ENCODE assay signal across 8 mouse cellular contexts in the genomic region with DNA sequence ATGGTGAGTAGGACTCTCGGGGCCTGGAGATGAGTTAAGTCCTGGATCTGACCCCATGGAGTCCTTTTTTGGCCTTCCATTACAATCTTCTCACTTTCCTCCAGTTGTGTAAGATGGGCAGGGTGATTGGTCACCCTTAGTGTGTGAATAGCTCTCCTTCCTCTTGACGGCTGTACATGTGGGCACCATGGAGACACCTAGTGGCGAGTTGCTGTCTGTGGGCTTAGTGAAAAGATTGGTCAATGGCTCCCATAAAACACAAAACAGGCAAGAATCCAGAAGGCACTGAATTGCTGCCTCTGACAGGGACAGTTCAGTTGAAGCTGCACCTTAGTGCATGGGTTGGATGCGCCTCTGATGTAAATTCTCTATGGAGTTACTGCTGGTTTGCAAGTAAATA. TPM values are rescaled to one million over a fixed set of nuclear protein-coding genes. Genes with fewer than 3 reads are reported as not detected.
DNase-seq lines count a peak whose midpoint lies in the region; TF ChIP-seq lines count a peak whose summit lies in the region.

No protein-coding gene starts in this region.

- WGBS in cerebellum, adult 2 months, result 32% methylated on average over 4 of the region's 4 CpGs

- H3K4me3 ChIP-seq in MEL (ENCODE audit: control insufficient read depth in 1 of 2, insufficient read depth in 1 of 2, low read depth in 2 of 2, low read length in 2 of 2), result no peak overlapping the region
- H3K4me3 ChIP-seq in cerebellum, adult 2 months (replicated peaks; ENCODE audit: insufficient read depth, low read depth, low read length), result no peak overlapping the region

- peaks cover 10 to 15% of the 10 kb centered on the region in 2 experiments for H3K27me3 ChIP-seq in MEL (ENCODE audit: control insufficient read depth in 1 of 2, insufficient read depth in 2 of 2, low read length in 2 of 2)
- no peaks in the 10 kb centered on the region for H3K27me3 ChIP-seq in cerebellum, adult 2 months (ENCODE audit: control insufficient read depth, insufficient read depth, low read length)

- H3K36me3 ChIP-seq in MEL (ENCODE audit: control insufficient read depth in 1 of 2, insufficient read depth in 2 of 2, low read length in 2 of 2), result no peaks in the 10 kb centered on the region

- H3K79me2 ChIP-seq in MEL (ENCODE audit: control insufficient read depth, insufficient read depth, low read length, poor library complexity), result no peaks in the 10 kb centered on the region

- no peak for TF ChIP-seq POLR2A in MEL (IDR thresholded peaks at IDR 0.05; ENCODE audit: control insufficient read depth in 1 of 2, insufficient read depth in 1 of 2, low read depth in 1 of 2, low read length in 2 of 2, poor library complexity in 1 of 2)
- no peak for TF ChIP-seq POLR2A in cerebellum, adult 2 months (IDR thresholded peaks at IDR 0.05; ENCODE audit: borderline replicate concordance, insufficient read depth, low read length)

- TF ChIP-seq CTCF in MEL (IDR thresholded peaks at IDR 0.05 in 2 of 3, conservative IDR thresholded peaks at IDR 0.05 in 1 of 3; ENCODE audit: control insufficient read depth in 1 of 3, insufficient read depth in 1 of 3, low read depth in 2 of 3, low read length in 3 of 3, poor library complexity in 1 of 3, severe bottlenecking in 1 of 3), result peak; percentile 71 to 75 (median 72)
- TF ChIP-seq CTCF in cerebellum, adult 2 months (IDR thresholded peaks at IDR 0.05; ENCODE audit: borderline replicate concordance, insufficient read depth, low read depth, low read length), result peak; percentile 93

- peak; percentile 39 for TF ChIP-seq RAD21 in MEL (IDR thresholded peaks at IDR 0.05; ENCODE audit: low read depth, low read length)

- intact Hi-C loops in left cerebral cortex, postnatal 4 days (cut with DNase I), result loop anchor here (1.0 to 5.0 kb wide), 2 partner anchors 8 to 94 kb away; no protein-coding TSS in a partner anchor

- no peaks in the 10 kb centered on the region for H3K9me3 ChIP-seq in MEL (replicated peaks; ENCODE audit: insufficient read depth, low read length)

- H3K27ac ChIP-seq in MEL (ENCODE audit: control insufficient read depth, low read depth, low read length), result no peak overlapping the region
- H3K27ac ChIP-seq in cerebellum, adult 2 months (ENCODE audit: insufficient read depth, low read length), result no peak overlapping the region

- TF ChIP-seq EP300 in MEL (IDR thresholded peaks at IDR 0.05; ENCODE audit: low read depth in 1 of 2, low read length in 2 of 2), result no peak

- DNase-seq in A20 (ENCODE audit: low read depth, low spot score), result peak; percentile 56
- peak; percentile 57 for DNase-seq in MEL (ENCODE audit: low read depth, low spot score)
- DNase-seq in cerebellum, adult 2 months, result peak; percentile 82 to 84
- DNase-seq in frontal cortex, postnatal 25 days (ENCODE audit: low spot score in 2 of 2), result peak; percentile 52 to 53
- peak; percentile 57 for DNase-seq in kidney, adult 18-20 months
- peak; percentile 73 for DNase-seq in left cerebral cortex, postnatal 4 days
- DNase-seq in naive thymus-derived CD4-positive, alpha-beta T cell, adult 2 months (ENCODE audit: low read depth), result peak; percentile 24
- DNase-seq in c-Kit-positive CD71-positive TER-119-positive erythroid progenitor cells, embryonic 14.5 days (ENCODE audit: low spot score), result no peak

- H3K4me1 ChIP-seq in MEL (ENCODE audit: control insufficient read depth in 1 of 2, insufficient read depth in 2 of 2, low read length in 2 of 2), result no peaks in the 10 kb centered on the region
- peaks cover 19% of the 10 kb centered on the region for H3K4me1 ChIP-seq in cerebellum, adult 2 months (ENCODE audit: control insufficient read depth, insufficient read depth, low read length)

- H3K9ac ChIP-seq in MEL (ENCODE audit: control insufficient read depth, low read depth, low read length, poor library complexity, severe bottlenecking), result no peak overlapping the region

TF ChIP-seq in MEL, 35 proteins besides CTCF, POLR2A, EP300 and RAD21:
- TF ChIP-seq CHD1 (IDR thresholded peaks at IDR 0.05; ENCODE audit: low read depth, low read length) (no peak), MAX (IDR thresholded peaks at IDR 0.05; ENCODE audit: low read length) (peak; percentile 51), TBP (IDR thresholded peaks at IDR 0.05; ENCODE audit: low read depth, low read length) (0 out of 2 replicates have a peak, but pooled peaks have one; percentile 38), USF1 (IDR thresholded peaks at IDR 0.05; ENCODE audit: low read depth, low read length) (no peak), BHLHE40 (IDR thresholded peaks at IDR 0.05; ENCODE audit: borderline replicate concordance, low read depth, low read length) (no peak), SMC3 (IDR thresholded peaks at IDR 0.05; ENCODE audit: low read depth, low read length) (peak; percentile 67), ZKSCAN1 (IDR thresholded peaks at IDR 0.05; ENCODE audit: low read depth, low read length) (no peak), ZC3H11A (IDR thresholded peaks at IDR 0.05; ENCODE audit: low read depth, low read length) (0 out of 2 replicates have a peak, but pooled peaks have one; percentile 26), USF2 (IDR thresholded peaks at IDR 0.05; ENCODE audit: borderline replicate concordance in 1 of 2, insufficient read depth in 1 of 2, low read depth in 1 of 2, low read length in 2 of 2) (no peak), MYC (IDR thresholded peaks at IDR 0.05; ENCODE audit: low read depth, low read length) (peak; percentile 70)

RNA-seq across cellular contexts. Expression of a gene that starts 33.3 kb away (rescaled TPM):
- not detected in 2 replicates for total RNA-seq in MEL (2012; rRNA removed)
- polyA plus RNA-seq in MEL (2012; ENCODE audit: insufficient read depth in 1 of 2, insufficient read length in 2 of 2, low read depth in 1 of 2, low replicate concordance in 2 of 2, missing spikeins in 1 of 2), result not detected
- 30.3 and 35.1 TPM in 2 replicates for polyA plus RNA-seq in cerebellum, adult 2 months (2012; rRNA removed)
- 10 to 100 TPM; 69.5 to 72.9 TPM for total RNA-seq in left cerebral cortex, postnatal 4 days (2021)

RNA-seq across cellular contexts. Expression of a gene that starts 43.0 kb away (rescaled TPM):
- total RNA-seq in MEL (2012; rRNA removed), result 71.4 and 76.3 TPM in 2 replicates
- 100 to 1,000 TPM; 179 to 717 TPM for polyA plus RNA-seq in MEL (2012; ENCODE audit: insufficient read depth in 1 of 2, insufficient read length in 2 of 2, low read depth in 1 of 2, low replicate concordance in 2 of 2, missing spikeins in 1 of 2)
- polyA plus RNA-seq in cerebellum, adult 2 months (2012; rRNA removed), result 231 and 250 TPM in 2 replicates
- 100 to 1,000 TPM; 454 to 464 TPM for total RNA-seq in left cerebral cortex, postnatal 4 days (2021)

Comparison
In these comparisons a context has a peak if more than half of its experiments do, and no peak if none do; other contexts are left out.
1. RNA of a gene that starts 33.3 kb away (total RNA-seq): 69.5 to 72.9 TPM in left cerebral cortex, postnatal 4 days; not detected in MEL; every median in the first group is over 10 times any median in the second.